Mouse (Mus musculus) intestine, embryonic 14.5 days (tissue): ENCODE results near the gene Peli2. TPM values are rescaled to one million over a fixed set of nuclear protein-coding genes. Genes with fewer than 3 reads are reported as not detected.

Source experiments
- ATAC-seq: fragments of 200-750 bp; cut with Nextera tagmentation; replicated peaks from 2 replicates; pipeline ENCODE4 v1.8.0; 2017; ENCODE audit warnings: low read depth, moderate number of reproducible peaks, moderate TSS enrichment, moderate library complexity; ENCODE audit not compliant: low FRiP score, low TSS enrichment
- DNase-seq: peaks from one replicate; pipeline ENCODE4 v3.0.0-alpha.2; 2018; ENCODE audit warnings: low spot score
- H3K27ac ChIP-seq: fragments of 300-500 bp; sonication (generic); 2 replicates; pipeline ENCODE4 v1.5.1; 2014; ENCODE audit warnings: low read depth, mild to moderate bottlenecking, control low read depth
- H3K27me3 ChIP-seq: fragments of 300-500 bp; sonication (generic); replicated peaks from 2 replicates; pipeline ENCODE4 v1.6.1; 2014; ENCODE audit warnings: low read length, control low read depth; ENCODE audit not compliant: control insufficient read depth, insufficient read depth
- H3K36me3 ChIP-seq: fragments of 300-500 bp; sonication (generic); 2 replicates; pipeline ENCODE4 v1.6.1; 2014; ENCODE audit warnings: low read length, control low read depth; ENCODE audit not compliant: control insufficient read depth, insufficient read depth
- H3K4me1 ChIP-seq: fragments of 300-500 bp; sonication (generic); replicated peaks from 2 replicates; pipeline ENCODE4 v1.6.1; 2014; ENCODE audit warnings: low read length, control low read depth, mixed read lengths; ENCODE audit not compliant: control insufficient read depth, insufficient read depth
- H3K4me2 ChIP-seq: fragments of 300-500 bp; sonication (generic); 2 replicates; pipeline ENCODE4 v1.6.1; 2014; ENCODE audit warnings: low read length
- H3K4me3 ChIP-seq: fragments of 300-500 bp; sonication (generic); 2 replicates; pipeline ENCODE4 v1.5.1; 2014; ENCODE audit warnings: low read depth, low read length, control low read depth, mixed read lengths
- H3K9ac ChIP-seq: fragments of 300-500 bp; sonication (generic); 2 replicates; pipeline ENCODE4 v1.6.1; 2014; ENCODE audit warnings: mild to moderate bottlenecking, low read length
- H3K9me3 ChIP-seq: fragments of 300-500 bp; sonication (generic); 2 replicates; pipeline ENCODE4 v1.6.1; 2016; ENCODE audit warnings: low read length, control low read depth; ENCODE audit not compliant: control insufficient read depth
- WGBS: fragments of 180-500 bp; shearing (Covaris S2); extraction: QIAGEN DNeasy Blood & Tissue Kit; methylation state at CpG from one replicate; pipeline ENCODE4 v1.1.7; 2014; 5-methylcytosine and 5-hydroxymethylcytosine counted together
- polyA plus RNA-seq: library from polyadenylated mRNA; unstranded; fragments of >200 nt; fragmentation: Nextera tagmentation; extraction: Ambion mirVana; gene quantifications from 2 replicates; pipeline ENCODE4 v1.2.1, GENCODE M21; 2014

Peli2 gene
- polyA plus RNA-seq, 1 experiment from 2014 or later: 6.7 TPM

GRCm38 (mm10) chr14:48196804-48197203 lies 76.2 kb downstream of the Peli2 start:
- no peaks in the 10 kb centered on the region for H3K36me3 ChIP-seq
- H3K4me2 ChIP-seq: no peak overlapping the region
- no peaks in the 10 kb centered on the region for H3K9me3 ChIP-seq
- 37% methylated on average over 5 of the region's 5 CpGs for WGBS
- no peak for ATAC-seq
- H3K9ac ChIP-seq: no peak overlapping the region
- H3K27me3 ChIP-seq: no peaks in the 10 kb centered on the region
- DNase-seq: no peak
- H3K4me1 ChIP-seq: peaks cover 35% of the 10 kb centered on the region
- no peak overlapping the region for H3K4me3 ChIP-seq
- H3K27ac ChIP-seq: no peak overlapping the region

- H3K27ac ChIP-seq: no peak overlapping the region
- WGBS: 80% methylated on average over 7 of the region's 7 CpGs
- no peaks in the 10 kb centered on the region for H3K36me3 ChIP-seq
- H3K4me2 ChIP-seq: no peak overlapping the region
- no peaks in the 10 kb centered on the region for H3K9me3 ChIP-seq
- DNase-seq: no peak
- ATAC-seq: no peak
- peaks cover 37% of the 10 kb centered on the region for H3K4me1 ChIP-seq
- H3K27me3 ChIP-seq: no peaks in the 10 kb centered on the region
- H3K4me3 ChIP-seq: no peak overlapping the region
- H3K9ac ChIP-seq: no peak overlapping the region
Observed at GRCm38 (mm10) chr14:48197287-48197686, 76.7 kb downstream of the Peli2 start.

- Histone ChIP-seq H3K9me3 (no peaks in the 10 kb centered on the region), H3K4me3 (no peak overlapping the region), H3K9ac (no peak overlapping the region), H3K4me1 (peaks cover 37% of the 10 kb centered on the region), H3K36me3 (no peaks in the 10 kb centered on the region), H3K4me2 (no peak overlapping the region), H3K27ac (no peak overlapping the region), H3K27me3 (no peaks in the 10 kb centered on the region)
- 48% methylated on average over 8 of the region's 8 CpGs for WGBS
- no peak for ATAC-seq
- DNase-seq: no peak
Observed at GRCm38 (mm10) chr14:48198190-48198954, 77.7 kb downstream of the Peli2 start.

GRCm38 (mm10) chr14:48198957-48199356 lies 78.3 kb downstream of the Peli2 start:
- Histone ChIP-seq H3K27me3 (no peaks in the 10 kb centered on the region), H3K4me2 (no peak overlapping the region), H3K4me3 (no peak overlapping the region), H3K27ac (no peak overlapping the region), H3K36me3 (no peaks in the 10 kb centered on the region), H3K4me1 (peaks cover 37% of the 10 kb centered on the region), H3K9ac (no peak overlapping the region), H3K9me3 (no peaks in the 10 kb centered on the region)
- ATAC-seq: no peak
- WGBS: 50% methylated on average over 16 of the region's 16 CpGs
- no peak for DNase-seq

GRCm38 (mm10) chr14:48199506-48199905 lies 78.9 kb downstream of the Peli2 start:
- no peak overlapping the region for H3K4me3 ChIP-seq
- H3K36me3 ChIP-seq: no peaks in the 10 kb centered on the region
- no peak overlapping the region for H3K9ac ChIP-seq
- 85% methylated on average over 4 of the region's 4 CpGs for WGBS
- H3K27me3 ChIP-seq: no peaks in the 10 kb centered on the region
- DNase-seq: no peak
- no peak overlapping the region for H3K4me2 ChIP-seq
- no peaks in the 10 kb centered on the region for H3K9me3 ChIP-seq
- no peak for ATAC-seq
- peaks cover 37% of the 10 kb centered on the region for H3K4me1 ChIP-seq
- H3K27ac ChIP-seq: no peak overlapping the region

GRCm38 (mm10) chr14:48200291-48200690 lies 79.7 kb downstream of the Peli2 start:
- H3K27ac ChIP-seq: no peak overlapping the region
- H3K36me3 ChIP-seq: no peaks in the 10 kb centered on the region
- no peak overlapping the region for H3K9ac ChIP-seq
- no peak overlapping the region for H3K4me3 ChIP-seq
- DNase-seq (no peak), ATAC-seq (no peak)
- no peak overlapping the region for H3K4me2 ChIP-seq
- no peaks in the 10 kb centered on the region for H3K27me3 ChIP-seq
- 66% methylated on average over 9 of the region's 9 CpGs for WGBS
- no peaks in the 10 kb centered on the region for H3K9me3 ChIP-seq
- H3K4me1 ChIP-seq: peaks cover 42% of the 10 kb centered on the region

GRCm38 (mm10) chr14:48200788-48201187 lies 80.2 kb downstream of the Peli2 start:
- H3K36me3 ChIP-seq: no peaks in the 10 kb centered on the region
- ATAC-seq: no peak
- no peaks in the 10 kb centered on the region for H3K27me3 ChIP-seq
- 80% methylated on average over 3 of the region's 3 CpGs for WGBS
- no peaks in the 10 kb centered on the region for H3K9me3 ChIP-seq
- no peak overlapping the region for H3K27ac ChIP-seq
- H3K4me1 ChIP-seq: peaks cover 47% of the 10 kb centered on the region
- no peak overlapping the region for H3K4me3 ChIP-seq
- no peak overlapping the region for H3K9ac ChIP-seq
- no peak overlapping the region for H3K4me2 ChIP-seq
- DNase-seq: no peak

- WGBS: 63% methylated on average over 8 of the region's 8 CpGs
- H3K36me3 ChIP-seq: no peaks in the 10 kb centered on the region
- H3K27me3 ChIP-seq: no peaks in the 10 kb centered on the region
- H3K4me3 ChIP-seq: no peak overlapping the region
- H3K4me1 ChIP-seq: peaks cover 49% of the 10 kb centered on the region
- H3K9me3 ChIP-seq: no peaks in the 10 kb centered on the region
- H3K27ac ChIP-seq: no peak overlapping the region
- no peak overlapping the region for H3K4me2 ChIP-seq
- DNase-seq: no peak
- ATAC-seq: no peak
- no peak overlapping the region for H3K9ac ChIP-seq
Observed at GRCm38 (mm10) chr14:48201403-48201802, 80.8 kb downstream of the Peli2 start.
